Mouse (Mus musculus) liver, adult (tissue): ENCODE measurements around the gene Rapsn.
A peak's percentile ranks its signal among the peaks of the same experiment; 100 is the strongest.

Experiments
- GATA4 ChIP-seq: IDR thresholded peaks from 2 replicates; pipeline ENCODE4 v1.6.1; 2014; ENCODE audit warnings: mild to moderate bottlenecking, low read length; ENCODE audit not compliant: insufficient replicate concordance

Gene Rapsn

GRCm38 (mm10) chr2:91035385-91035784, at the start of gene Rapsn:
Gene Rapsn (plus strand): TSS chr2:91035620.
- no peak for TF ChIP-seq GATA4

DNA sequence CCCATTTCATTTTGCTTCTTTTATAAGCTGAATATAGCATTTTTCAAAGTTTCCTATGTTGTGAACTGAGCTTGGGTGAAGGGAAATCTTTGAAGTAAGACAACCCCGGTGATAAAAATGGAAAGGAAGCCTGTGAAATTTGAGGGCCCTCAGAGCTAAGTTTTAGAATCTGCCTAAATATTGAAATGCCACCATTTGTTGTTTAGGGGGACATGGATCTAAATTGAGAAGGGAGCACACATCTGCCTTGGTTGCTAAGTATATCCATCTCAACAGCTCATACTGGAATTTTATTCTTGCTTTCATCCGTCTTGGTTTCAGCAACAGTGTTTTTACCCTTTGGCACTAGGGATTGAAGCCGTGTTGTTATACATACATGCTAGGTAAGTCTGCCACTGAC, 49.4 kb upstream of the Rapsn start:
- TF ChIP-seq GATA4: no peak

GRCm38 (mm10) chr2:91008536-91008935, 26.9 kb upstream of the Rapsn start:
- TF ChIP-seq GATA4: no peak

DNA sequence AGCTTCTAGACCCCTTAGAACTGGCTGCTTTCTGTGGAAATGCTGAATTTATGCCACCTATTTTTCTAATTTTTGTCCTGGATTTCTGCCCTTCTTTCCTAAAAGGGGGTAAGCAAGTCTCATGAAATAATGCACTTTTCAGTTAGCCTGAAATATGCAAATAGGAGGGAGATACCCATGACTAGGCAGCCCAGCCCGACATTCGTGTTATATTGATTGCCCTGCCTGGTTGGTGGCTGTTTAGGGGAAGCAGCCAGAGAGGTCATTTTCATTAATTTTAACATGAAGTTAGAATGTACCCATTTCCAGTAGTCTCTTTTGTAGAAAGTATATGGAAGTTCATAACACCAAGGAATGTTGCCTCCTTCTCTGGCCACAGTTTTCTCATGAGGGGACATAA, 21.5 kb upstream of the Rapsn start:
- no peak for TF ChIP-seq GATA4

DNA sequence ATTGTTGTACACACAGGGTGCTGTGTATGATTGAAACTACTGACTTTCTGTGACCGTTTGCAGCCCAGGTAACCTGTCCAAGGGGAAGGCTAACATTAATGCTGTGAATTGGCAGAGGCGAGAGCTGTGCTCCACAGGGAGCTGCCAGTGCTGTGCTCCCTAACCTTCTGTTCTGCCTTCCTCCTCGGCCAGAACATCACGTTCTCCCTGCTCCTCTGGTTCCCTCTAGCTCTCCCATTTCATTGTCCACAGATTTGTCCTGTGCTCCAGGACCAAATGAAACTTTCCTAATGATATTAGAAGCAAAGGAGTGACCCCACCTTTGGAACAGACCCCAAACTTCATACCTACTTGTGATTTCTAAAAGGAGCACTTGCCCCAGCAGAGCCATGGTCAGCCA, 20.0 kb upstream of the Rapsn start:
- no peak for TF ChIP-seq GATA4

DNA sequence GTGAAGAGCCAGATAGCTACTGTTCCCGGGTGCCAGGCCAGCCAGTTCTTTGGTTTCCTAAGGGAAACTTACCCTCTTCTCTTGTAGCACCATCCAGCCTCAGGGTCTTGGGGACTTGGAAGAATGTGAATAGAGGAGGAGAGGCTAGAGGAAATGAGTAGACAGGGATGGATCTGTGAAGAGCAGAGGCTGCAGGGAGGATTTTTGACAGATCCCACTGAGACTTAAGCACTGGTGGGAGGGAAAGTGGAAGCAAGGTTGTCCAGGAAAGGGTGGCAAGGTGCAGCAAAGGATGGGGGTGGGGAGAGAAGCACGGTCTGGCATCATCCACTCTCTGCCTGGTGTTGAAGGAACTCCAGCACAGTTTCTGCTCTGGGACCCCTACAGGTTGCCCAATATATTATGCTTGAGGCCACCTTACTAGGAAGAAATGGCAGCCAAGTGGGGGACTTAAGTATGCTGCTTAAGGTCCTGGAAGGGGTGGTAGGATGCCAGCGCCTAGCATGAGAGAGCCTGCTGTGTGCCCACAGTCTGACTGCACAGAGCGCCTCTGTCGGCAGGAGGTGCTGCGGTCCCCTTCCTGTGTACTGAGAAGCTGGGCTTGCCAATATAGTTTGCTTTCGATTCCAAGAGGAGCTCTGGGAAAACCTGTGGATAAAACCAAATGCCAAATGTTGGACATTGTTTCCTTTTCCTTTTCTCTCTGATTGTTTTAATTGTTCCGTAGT, 17.2 kb upstream of the Rapsn start:
- TF ChIP-seq GATA4: no peak

GRCm38 (mm10) chr2:91019911-91020310, 15.5 kb upstream of the Rapsn start:
- no peak for TF ChIP-seq GATA4

DNA sequence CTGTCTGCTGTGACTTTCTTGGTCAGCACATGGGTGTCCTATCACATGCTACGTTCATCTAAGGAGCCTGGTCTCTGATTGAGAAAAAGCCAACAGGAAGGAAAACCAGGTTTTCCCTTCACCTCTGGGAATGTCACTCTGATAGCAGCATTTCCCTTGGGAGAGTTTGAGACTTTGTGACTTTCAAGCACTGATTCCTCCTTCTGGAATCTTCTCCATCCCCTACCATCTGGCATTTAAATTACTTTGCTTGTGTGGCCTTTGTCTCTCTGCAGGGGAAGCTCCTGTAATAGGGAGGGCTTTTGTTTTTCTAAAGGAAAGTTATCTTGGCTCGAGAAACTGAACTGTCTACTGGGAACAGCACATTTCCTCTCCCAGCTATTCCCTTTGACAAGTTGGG, 12.3 kb upstream of the Rapsn start:
- TF ChIP-seq GATA4: peak; percentile 39; the same call in 1 of the 2 replicates

DNA sequence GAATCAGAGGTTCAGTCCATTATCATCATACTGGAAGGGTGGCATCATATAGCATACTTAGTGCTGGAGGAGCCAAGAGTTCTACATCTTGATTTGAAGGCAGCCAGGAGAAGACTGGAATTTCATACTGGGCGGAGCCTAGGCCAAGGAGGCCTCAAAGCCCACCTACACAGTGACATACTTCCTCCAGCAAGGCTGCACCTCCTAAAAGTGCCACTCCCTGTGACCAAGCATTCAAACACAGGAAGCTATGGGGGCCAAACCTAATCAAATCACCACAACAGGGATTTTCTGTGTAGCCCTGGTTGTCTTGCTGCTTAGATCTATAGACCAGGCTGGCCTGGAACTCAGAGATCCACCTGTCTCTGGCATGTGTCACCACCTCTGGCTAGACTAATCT, 11.5 kb upstream of the Rapsn start:
- no peak for TF ChIP-seq GATA4

GRCm38 (mm10) chr2:91025081-91025516, 10.3 kb upstream of the Rapsn start:
- no peak for TF ChIP-seq GATA4

GRCm38 (mm10) chr2:91026491-91026890, 8.9 kb upstream of the Rapsn start:
- TF ChIP-seq GATA4: no peak

GRCm38 (mm10) chr2:91027391-91028214, 7.8 kb upstream of the Rapsn start:
- no peak for TF ChIP-seq GATA4

DNA sequence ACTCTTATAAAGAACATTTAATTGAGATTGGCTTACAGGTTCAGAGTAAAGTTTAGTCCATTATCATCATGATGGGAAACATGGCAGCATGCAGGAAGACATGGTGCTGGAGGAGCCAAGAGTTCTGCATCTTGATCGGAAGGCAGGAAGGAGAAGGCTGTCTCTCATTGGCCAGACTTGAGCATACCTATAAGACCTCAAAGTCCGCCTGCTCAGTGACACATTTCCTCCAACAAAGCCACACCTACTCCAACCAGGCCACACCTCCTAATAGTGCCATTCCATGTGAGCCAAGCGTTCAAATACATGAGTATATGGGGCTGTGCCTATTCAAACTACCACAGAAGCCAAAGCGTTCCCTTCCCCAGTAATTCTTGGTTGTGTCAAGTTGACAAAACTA, 4.2 kb upstream of the Rapsn start:
- no peak for TF ChIP-seq GATA4

DNA sequence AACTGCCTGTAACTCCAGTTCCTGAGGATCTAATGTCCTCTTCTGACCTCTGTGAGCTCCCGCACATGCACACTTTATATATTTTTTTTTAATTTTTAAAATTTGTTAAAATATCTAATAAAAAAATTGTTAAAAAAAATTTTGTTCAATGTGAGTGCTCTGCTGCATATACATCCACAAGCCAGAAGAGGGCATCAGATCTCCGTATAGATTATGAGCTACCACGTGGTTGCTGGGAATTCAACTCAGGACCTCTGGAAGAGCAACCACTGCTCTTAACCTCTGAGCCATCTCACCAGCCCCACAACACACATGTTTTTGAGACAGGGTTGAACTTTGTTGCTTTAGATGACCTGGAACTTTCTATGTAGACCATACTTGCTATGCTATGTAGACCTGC, 2.4 kb upstream of the Rapsn start:
- TF ChIP-seq GATA4: no peak

- TF ChIP-seq GATA4: no peak
Measured at GRCm38 (mm10) chr2:91041786-91042185, 6.4 kb downstream of the Rapsn start.

DNA sequence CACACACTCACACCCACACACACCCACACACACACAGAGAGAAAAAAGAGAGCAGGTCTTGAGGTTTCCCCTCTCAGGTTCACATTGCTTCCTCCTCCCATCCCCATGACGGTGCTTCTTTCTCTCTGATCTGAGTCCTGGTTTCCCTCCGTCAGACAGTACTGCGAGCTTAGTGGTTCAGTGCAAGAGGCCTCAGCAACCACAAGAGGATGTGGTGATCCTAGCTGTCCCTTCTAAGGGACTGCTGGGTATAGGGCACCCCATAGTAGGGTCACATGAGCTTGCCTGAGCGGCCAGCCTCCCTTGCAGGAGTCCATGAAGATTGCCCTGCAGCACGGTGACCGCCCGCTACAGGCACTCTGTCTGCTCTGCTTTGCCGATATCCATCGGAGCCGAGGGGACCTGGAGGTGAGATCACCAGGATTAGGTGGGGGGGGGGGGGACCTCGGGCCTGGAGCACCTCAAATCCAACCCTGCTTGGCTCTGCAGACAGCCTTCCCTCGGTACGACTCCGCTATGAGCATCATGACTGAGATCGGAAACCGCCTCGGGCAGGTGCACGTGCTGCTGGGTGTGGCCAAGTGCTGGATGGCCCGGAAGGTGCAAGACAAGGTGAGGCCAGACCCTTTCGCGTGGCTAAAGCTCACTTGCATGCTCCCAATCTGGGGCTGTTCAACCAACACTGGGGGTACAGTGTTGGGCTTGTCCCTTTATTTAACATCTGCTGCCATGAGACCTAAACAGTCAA, 7.4 kb downstream of the Rapsn start:
- no peak for TF ChIP-seq GATA4
